Mouse (Mus musculus) C2C12 (cell line): ENCODE measurements around the gene Myh8. TPM values are rescaled to one million over a fixed set of nuclear protein-coding genes. Genes with fewer than 3 reads are reported as not detected.

Experiments
- H3K27me3 ChIP-seq: one replicate; pipeline ENCODE4 v1.6.1; 2011; ENCODE audit not compliant: control insufficient read depth, insufficient read depth, insufficient read length
- H3K36me3 ChIP-seq: one replicate; pipeline ENCODE4 v1.6.1; 2011; ENCODE audit not compliant: control insufficient read depth, insufficient read depth
- H3K4me3 ChIP-seq: one replicate; pipeline ENCODE4 v1.5.1; 2011; ENCODE audit warnings: mild to moderate bottlenecking, control low read depth; ENCODE audit not compliant: poor library complexity, insufficient read depth, severe bottlenecking
- H3K79me2 ChIP-seq: one replicate; pipeline ENCODE4 v1.6.1; 2011; ENCODE audit not compliant: control insufficient read depth, insufficient read depth
- H3K79me3 ChIP-seq: one replicate; pipeline ENCODE4 v1.6.1; 2011; ENCODE audit warnings: low read depth, control low read depth
- H3ac ChIP-seq: one replicate; pipeline ENCODE3; 2011; ENCODE audit warnings: low read depth; ENCODE audit not compliant: control insufficient read depth, insufficient read length
- CEBPB ChIP-seq: IDR thresholded peaks from one replicate; pipeline ENCODE4 v1.6.1; 2011; ENCODE audit warnings: low read depth, mild to moderate bottlenecking, control low read depth, moderate library complexity
- CTCF ChIP-seq: IDR thresholded peaks from one replicate; pipeline ENCODE4 v1.5.1; 2011; ENCODE audit not compliant: control insufficient read depth, insufficient read depth, insufficient read length
- FOSL1 ChIP-seq: IDR thresholded peaks from one replicate; pipeline ENCODE4 v1.8.0; 2011; ENCODE audit warnings: mild to moderate bottlenecking, low read length; ENCODE audit not compliant: poor library complexity, insufficient read depth, severe bottlenecking
- MAX ChIP-seq: IDR thresholded peaks from one replicate; pipeline ENCODE4 v1.6.1; 2011; ENCODE audit warnings: mild to moderate bottlenecking, control low read depth
- MYOD1 ChIP-seq: IDR thresholded peaks from one replicate; pipeline ENCODE4 v1.6.1; 2011; ENCODE audit warnings: low read depth; ENCODE audit not compliant: control insufficient read depth, insufficient read length
- MYOG ChIP-seq: IDR thresholded peaks from one replicate; pipeline ENCODE4 v1.6.1; 2011; ENCODE audit not compliant: control insufficient read depth, insufficient read length; ENCODE audit errors: extremely low read depth
- USF1 ChIP-seq: IDR thresholded peaks from one replicate; pipeline ENCODE4 v1.6.1; 2011; ENCODE audit warnings: low read depth, mild to moderate bottlenecking, control low read depth, moderate library complexity
- long read RNA-seq, 2 experiments: library from polyadenylated mRNA; unstranded; transcript quantifications; one replicate each; pipeline ENCODE4 v2.0.0; 2019 to 2020
- polyA plus RNA-seq: library from polyadenylated mRNA; unstranded; fragments of >200 nt; fragmentation: generic; extraction: Trizol; gene quantifications from one replicate; pipeline ENCODE4 v1.2.1, GENCODE M21; 2012; ENCODE audit warnings: missing spikeins

Gene Myh8
- polyA plus RNA-seq, result not detected
- long read RNA-seq, experiment 1, result 0 reads
- long read RNA-seq, experiment 2, result 0 reads

DNA sequence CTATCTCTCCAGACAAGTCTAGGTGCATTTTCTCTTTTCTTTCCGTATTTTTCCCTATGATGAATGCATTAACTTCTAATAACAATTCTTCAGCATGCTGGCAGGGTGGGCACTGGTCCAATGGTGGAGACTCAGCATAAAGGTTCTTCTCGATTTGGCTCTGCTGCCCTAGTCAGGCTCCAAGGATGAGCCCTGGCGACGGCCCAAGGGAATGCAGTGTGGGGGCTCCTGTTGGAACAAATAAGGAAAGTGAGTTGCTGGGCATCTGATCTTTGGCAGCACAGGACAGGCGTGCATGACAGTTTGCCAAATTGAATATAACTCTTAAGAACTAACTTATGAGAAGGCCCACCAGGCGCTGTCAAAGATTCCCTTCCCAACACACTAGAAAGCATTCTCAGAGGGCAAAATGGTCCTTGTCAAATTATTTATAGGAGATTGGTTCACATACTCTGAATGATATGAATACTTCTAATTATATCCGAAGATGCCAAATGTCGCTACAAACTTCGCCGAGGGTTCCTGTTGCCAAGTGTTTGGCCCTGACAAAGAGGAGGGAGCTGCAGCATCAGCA is at the start of gene Myh8:
Myh8 (plus strand) TSS at position 524 of the 574 bp plus-strand sequence.
- Histone ChIP-seq H3K4me3 (no peak within 1 kb of the TSS), H3K79me2 (no peaks in the 10 kb centered on the region), H3K79me3 (no peaks in the 10 kb centered on the region), H3K36me3 (no peaks in the 10 kb centered on the region), H3K27me3 (no peaks in the 10 kb centered on the region), H3ac (no peak within 1 kb of the TSS)
- TF ChIP-seq CEBPB, result no peak
- TF ChIP-seq FOSL1, result no peak
- TF ChIP-seq USF1, result no peak
- no peak for TF ChIP-seq MAX
- no peak for TF ChIP-seq MYOD1
- no peak for TF ChIP-seq MYOG
- TF ChIP-seq CTCF, result no peak

DNA sequence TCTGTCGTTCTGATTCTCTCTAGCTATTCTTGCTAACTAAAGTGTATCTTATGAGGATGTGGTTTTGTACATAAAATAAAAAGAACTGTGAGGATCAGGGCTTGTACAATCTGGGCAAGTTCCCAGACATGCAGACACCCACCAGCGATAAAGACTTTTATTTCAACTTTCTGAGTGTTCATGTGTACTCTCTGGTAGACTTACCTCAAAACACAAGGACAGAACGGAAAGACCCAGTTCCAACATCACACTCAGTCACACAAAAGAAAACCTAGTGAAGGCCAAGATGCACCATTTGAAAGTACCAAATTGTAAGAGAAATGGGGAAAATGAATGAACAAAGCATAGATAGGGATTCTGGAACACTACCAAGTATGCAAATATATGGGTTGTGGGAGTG is 48.2 kb upstream of the Myh8 start:
- no peak overlapping the region for H3K4me3 ChIP-seq
- TF ChIP-seq CEBPB, result no peak
- TF ChIP-seq FOSL1, result no peak
- TF ChIP-seq CTCF, result no peak
- no peak for TF ChIP-seq USF1
- TF ChIP-seq MYOD1, result no peak
- TF ChIP-seq MAX, result no peak
- no peak for TF ChIP-seq MYOG
- no peaks in the 10 kb centered on the region for H3K27me3 ChIP-seq
- no peaks in the 10 kb centered on the region for H3K79me3 ChIP-seq
- no peaks in the 10 kb centered on the region for H3K36me3 ChIP-seq
- no peaks in the 10 kb centered on the region for H3K79me2 ChIP-seq
- H3ac ChIP-seq, result no peak overlapping the region

DNA sequence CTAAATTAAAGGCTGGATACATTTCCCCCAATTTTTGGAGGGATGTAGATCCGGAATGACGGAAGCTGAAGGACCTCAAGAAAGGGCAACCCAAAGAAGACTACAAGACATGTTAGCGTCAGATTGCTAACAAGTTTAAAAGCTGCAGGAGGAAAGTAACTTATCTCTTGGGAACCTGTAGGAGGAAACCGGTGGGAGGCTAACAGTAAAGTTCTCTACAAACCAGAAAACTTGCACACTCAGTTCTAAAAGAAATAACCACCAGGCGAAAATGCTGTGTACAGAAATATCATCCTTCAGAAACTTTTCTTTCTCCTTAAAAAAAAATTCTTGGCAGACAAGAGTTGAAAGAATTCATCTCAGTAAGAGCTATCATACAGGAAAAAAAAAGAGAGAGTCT is 47.8 kb upstream of the Myh8 start:
- H3K27me3 ChIP-seq, result no peaks in the 10 kb centered on the region
- no peaks in the 10 kb centered on the region for H3K79me3 ChIP-seq
- TF ChIP-seq MYOD1, result no peak
- TF ChIP-seq CTCF, result no peak
- no peak for TF ChIP-seq USF1
- TF ChIP-seq CEBPB, result no peak

DNA sequence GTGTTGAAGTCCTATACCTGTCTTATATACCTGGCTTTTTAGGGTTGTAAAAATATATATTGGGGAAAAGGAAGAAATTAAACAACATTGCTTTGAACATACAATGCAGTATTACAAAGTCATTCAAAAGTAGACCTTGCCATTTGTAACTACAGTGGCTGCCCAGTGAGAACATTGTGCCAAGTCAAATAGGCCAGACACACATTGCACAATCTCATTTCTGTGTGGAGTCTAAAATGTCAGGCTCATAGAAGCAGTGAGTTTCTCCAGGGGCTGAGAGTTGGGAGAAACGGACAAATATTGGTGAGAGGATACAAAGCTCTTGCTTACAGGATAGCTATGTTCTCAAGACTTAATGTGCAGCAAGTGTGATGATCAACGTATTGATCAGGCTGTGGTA is 47.0 kb upstream of the Myh8 start:
- no peaks in the 10 kb centered on the region for H3K79me3 ChIP-seq
- TF ChIP-seq USF1, result no peak
- TF ChIP-seq CTCF, result no peak

More for the DNA sequence above, 47.8 kb upstream of the Myh8 start:
- Histone ChIP-seq H3K36me3 (no peaks in the 10 kb centered on the region), H3ac (no peak overlapping the region), H3K79me2 (no peaks in the 10 kb centered on the region), H3K4me3 (no peak overlapping the region)

DNA sequence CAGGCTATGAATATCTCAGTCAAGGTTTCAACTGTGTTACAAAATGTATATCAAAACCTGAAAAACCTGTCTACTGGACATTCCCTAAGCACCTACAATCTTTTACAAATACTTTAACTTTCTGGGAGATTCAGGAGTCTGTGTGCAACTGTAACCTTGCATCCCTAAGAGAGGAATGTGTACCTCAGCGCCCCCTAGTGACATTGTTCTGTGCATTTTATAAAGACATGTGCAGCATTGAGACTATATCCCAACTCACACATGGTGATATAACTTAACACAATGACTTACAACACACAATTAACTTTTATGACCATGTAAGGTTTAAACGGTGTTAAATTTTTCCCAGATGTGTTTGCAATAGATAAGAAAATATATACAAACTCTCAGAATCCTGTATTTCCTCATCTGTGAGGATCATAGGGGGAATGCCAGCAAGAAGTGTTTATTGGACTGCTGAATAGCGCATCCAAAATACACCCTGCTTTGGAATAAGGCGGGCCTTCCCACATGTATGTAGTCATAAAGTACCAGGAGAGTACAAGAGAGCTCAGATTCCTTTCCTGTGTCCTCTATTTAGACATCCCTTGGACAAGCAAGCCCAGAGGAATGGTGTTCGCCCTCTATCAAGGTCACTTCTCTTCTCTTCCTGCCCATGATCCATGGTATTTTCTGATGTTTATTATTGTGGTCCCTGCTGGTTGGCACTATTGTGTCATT is 41.1 kb upstream of the Myh8 start:
- no peaks in the 10 kb centered on the region for H3K79me3 ChIP-seq
- H3ac ChIP-seq, result no peak overlapping the region
- TF ChIP-seq FOSL1 (no peak), CEBPB (no peak), MYOG (no peak), MAX (no peak), USF1 (no peak), MYOD1 (no peak), CTCF (no peak)
- no peaks in the 10 kb centered on the region for H3K27me3 ChIP-seq
- no peaks in the 10 kb centered on the region for H3K36me3 ChIP-seq
- no peak overlapping the region for H3K4me3 ChIP-seq
- H3K79me2 ChIP-seq, result no peaks in the 10 kb centered on the region

More for the DNA sequence above, 47.0 kb upstream of the Myh8 start:
- H3K36me3 ChIP-seq, result no peaks in the 10 kb centered on the region
- no peak overlapping the region for H3K4me3 ChIP-seq
- H3ac ChIP-seq, result no peak overlapping the region
- H3K27me3 ChIP-seq, result no peaks in the 10 kb centered on the region
- no peaks in the 10 kb centered on the region for H3K79me2 ChIP-seq

DNA sequence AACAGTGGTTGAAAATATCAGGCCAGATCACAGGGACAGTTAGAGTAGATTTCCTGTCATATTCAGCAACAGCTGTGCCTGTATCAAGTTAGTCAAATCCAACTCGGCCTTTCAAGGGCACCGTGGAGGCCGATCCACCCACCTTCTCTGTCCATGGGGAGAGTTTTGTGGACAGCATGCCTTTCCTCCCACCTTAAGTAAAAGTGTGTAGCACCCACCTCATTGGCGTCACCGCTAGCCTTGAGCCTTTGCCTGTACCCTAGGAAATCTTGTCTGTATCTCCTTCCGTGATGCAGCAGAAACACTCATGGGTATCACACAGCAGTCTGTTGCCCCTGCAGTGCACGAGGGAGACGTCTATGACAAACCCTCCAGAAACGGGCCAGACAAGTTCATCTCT is 40.1 kb upstream of the Myh8 start:
- H3K79me3 ChIP-seq, result no peaks in the 10 kb centered on the region
- TF ChIP-seq MYOG (no peak), USF1 (no peak), MAX (no peak), CTCF (no peak), FOSL1 (no peak), MYOD1 (no peak), CEBPB (no peak)
- H3K27me3 ChIP-seq, result no peaks in the 10 kb centered on the region
- H3K79me2 ChIP-seq, result no peaks in the 10 kb centered on the region
- H3ac ChIP-seq, result no peak overlapping the region
- no peaks in the 10 kb centered on the region for H3K36me3 ChIP-seq
- no peak overlapping the region for H3K4me3 ChIP-seq
